Mouse (Mus musculus): Measurements from ENCODE around the gene Chil1. TPM values are rescaled to one million over a fixed set of nuclear protein-coding genes. Genes with fewer than 3 reads are reported as not detected.

Chil1 gene
- polyA plus RNA-seq, 1 experiment from 2014 or later, result 3.9 TPM

DNA sequence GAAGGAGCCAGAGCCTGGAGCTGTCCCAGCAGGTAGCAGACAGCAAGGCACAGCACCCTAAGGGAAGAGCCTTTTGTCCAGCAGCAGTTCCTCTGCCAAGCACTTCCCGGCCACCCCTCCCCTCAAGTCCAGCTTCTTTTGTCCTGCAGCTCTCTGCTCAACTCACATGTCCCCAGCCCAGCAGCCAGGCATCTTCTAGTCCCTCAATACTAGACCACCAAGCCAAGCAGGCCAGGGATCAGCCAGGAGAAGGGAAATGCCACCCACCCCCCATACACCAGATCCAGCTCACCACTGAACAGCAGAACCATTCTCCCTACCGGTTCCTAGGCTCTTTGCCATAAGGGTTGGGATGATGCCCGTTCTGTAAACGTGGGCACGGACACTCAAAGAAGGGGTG is 37.6 kb downstream of the Chil1 start:
- Histone ChIP-seq H3K27me3 (replicated peaks; ENCODE audit: control insufficient read depth, insufficient read depth, low read length) (no peaks in the 10 kb centered on the region), H3K36me3 (ENCODE audit: control insufficient read depth, insufficient read depth, low read length) (no peaks in the 10 kb centered on the region), H3K4me1 (ENCODE audit: control insufficient read depth, insufficient read depth, low read depth, low read length) (peaks cover 11% of the 10 kb centered on the region), H3K27ac (ENCODE audit: low read depth, low read length) (no peak overlapping the region), H3K4me3 (ENCODE audit: low read length) (no peak overlapping the region), H3K9me3 (ENCODE audit: control insufficient read depth, low read length) (no peaks in the 10 kb centered on the region), H3K9ac (ENCODE audit: low read depth, low read length) (no peak overlapping the region), H3K4me2 (ENCODE audit: low read length) (no peak overlapping the region)
- WGBS, result 65% methylated on average over 5 of the region's 5 CpGs
- ATAC-seq, result peak; percentile 70

- 96% methylated on average over 1 of the region's 1 CpGs for WGBS
- Histone ChIP-seq H3K27me3 (replicated peaks; ENCODE audit: control insufficient read depth, insufficient read depth, low read length) (no peaks in the 10 kb centered on the region), H3K4me2 (ENCODE audit: low read length) (no peak overlapping the region)
Observed at GRCm38 (mm10) chr1:134221172-134221571, 39.2 kb downstream of the Chil1 start.

DNA sequence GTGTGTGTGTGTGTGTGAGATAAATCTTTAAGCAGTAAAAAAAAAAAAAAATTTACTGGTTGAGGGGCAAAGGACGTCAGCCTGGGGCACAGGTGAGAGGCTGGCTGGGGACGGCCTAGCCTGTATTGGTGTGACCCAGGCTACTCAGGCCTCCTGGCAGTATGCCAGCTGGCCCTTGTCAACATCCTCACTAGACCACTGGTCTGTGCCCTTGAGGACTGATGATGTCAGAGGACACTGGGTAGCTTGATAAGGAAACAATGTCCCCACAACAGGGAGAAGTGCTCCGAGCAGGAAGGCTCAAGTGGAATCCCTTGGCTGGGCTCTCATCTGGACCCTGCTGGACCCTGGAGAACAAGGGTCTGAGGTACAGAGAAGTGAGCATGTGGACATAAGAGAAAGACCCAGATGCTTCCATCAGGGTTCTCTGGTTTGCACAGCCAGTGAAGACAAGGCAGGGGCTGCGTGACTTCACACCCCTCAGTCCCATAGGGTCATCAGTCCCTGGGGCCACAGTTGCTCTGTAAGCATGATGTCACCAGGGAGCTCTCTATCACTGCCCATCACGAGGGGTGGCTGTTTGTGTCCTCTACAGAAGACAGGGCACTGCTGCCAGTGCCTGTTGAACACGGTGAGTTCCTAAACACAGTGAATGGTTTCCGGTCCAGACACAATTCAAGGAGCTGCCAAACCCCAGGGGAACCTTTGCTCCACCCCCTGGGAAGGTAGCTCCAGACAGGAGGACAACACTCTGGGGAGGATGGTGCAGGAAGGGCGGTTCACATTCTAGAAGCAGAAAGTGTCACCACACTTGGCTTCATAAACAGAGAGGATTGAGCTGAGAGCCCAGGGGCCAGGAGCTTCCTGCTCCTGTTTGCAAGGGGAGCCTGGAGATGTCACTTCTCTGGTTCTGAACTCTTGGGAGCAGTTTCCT is 40.4 kb downstream of the Chil1 start:
- no peaks in the 10 kb centered on the region for H3K27me3 ChIP-seq (replicated peaks; ENCODE audit: control insufficient read depth, insufficient read depth, low read length)
- ATAC-seq, result no peak
- H3K27ac ChIP-seq (ENCODE audit: low read depth, low read length), result no peak overlapping the region
- 62% methylated on average over 8 of the region's 8 CpGs for WGBS
- H3K36me3 ChIP-seq (ENCODE audit: control insufficient read depth, insufficient read depth, low read length), result no peaks in the 10 kb centered on the region
- H3K4me2 ChIP-seq (ENCODE audit: low read length), result no peak overlapping the region
- H3K9me3 ChIP-seq (ENCODE audit: control insufficient read depth, low read length), result no peaks in the 10 kb centered on the region
- no peak overlapping the region for H3K9ac ChIP-seq (ENCODE audit: low read depth, low read length)
- H3K4me3 ChIP-seq (ENCODE audit: low read length), result no peak overlapping the region
- H3K4me1 ChIP-seq (ENCODE audit: control insufficient read depth, insufficient read depth, low read depth, low read length), result no peaks in the 10 kb centered on the region

More at GRCm38 (mm10) chr1:134221172-134221571, 39.2 kb downstream of the Chil1 start:
- Histone ChIP-seq H3K4me1 (ENCODE audit: control insufficient read depth, insufficient read depth, low read depth, low read length) (peaks cover 4% of the 10 kb centered on the region; the same call in 1 of the 2 replicates), H3K36me3 (ENCODE audit: control insufficient read depth, insufficient read depth, low read length) (no peaks in the 10 kb centered on the region), H3K9ac (ENCODE audit: low read depth, low read length) (no peak overlapping the region), H3K27ac (ENCODE audit: low read depth, low read length) (no peak overlapping the region), H3K9me3 (ENCODE audit: control insufficient read depth, low read length) (no peaks in the 10 kb centered on the region), H3K4me3 (ENCODE audit: low read length) (no peak overlapping the region)
- no peak for ATAC-seq

GRCm38 (mm10) chr1:134224649-134225227 is 42.8 kb downstream of the Chil1 start:
- no peak for ATAC-seq
- H3K36me3 ChIP-seq (ENCODE audit: control insufficient read depth, insufficient read depth, low read length), result no peaks in the 10 kb centered on the region
- H3K4me1 ChIP-seq (ENCODE audit: control insufficient read depth, insufficient read depth, low read depth, low read length), result no peaks in the 10 kb centered on the region
- no peak overlapping the region for H3K4me3 ChIP-seq (ENCODE audit: low read length)
- no peak overlapping the region for H3K9ac ChIP-seq (ENCODE audit: low read depth, low read length)
- WGBS, result 89% methylated on average over 12 of the region's 12 CpGs
- H3K9me3 ChIP-seq (ENCODE audit: control insufficient read depth, low read length), result no peaks in the 10 kb centered on the region
- no peak overlapping the region for H3K4me2 ChIP-seq (ENCODE audit: low read length)
- H3K27me3 ChIP-seq (replicated peaks; ENCODE audit: control insufficient read depth, insufficient read depth, low read length), result no peaks in the 10 kb centered on the region
- no peak overlapping the region for H3K27ac ChIP-seq (ENCODE audit: low read depth, low read length)

DNA sequence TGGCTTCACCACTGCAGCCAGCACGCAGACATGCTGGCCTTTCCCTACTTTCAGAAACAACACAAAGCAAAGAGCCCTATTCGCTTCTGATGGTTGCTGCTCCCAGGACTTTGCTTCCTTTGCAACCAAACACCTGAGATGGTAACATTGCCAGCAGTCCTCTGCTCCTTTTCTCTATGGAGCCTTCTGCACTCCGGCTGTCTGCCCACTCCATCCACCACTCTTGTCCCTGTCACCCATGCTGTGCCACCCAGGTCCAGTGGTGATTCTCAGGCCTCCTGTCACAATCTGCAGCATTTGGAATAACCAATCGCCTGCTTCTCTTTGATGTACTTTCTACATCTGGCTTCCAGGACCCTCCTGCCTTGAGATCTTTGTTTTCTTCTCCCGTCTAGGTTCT is 43.4 kb downstream of the Chil1 start:
- H3K27ac ChIP-seq (ENCODE audit: low read depth, low read length), result no peak overlapping the region
- H3K9me3 ChIP-seq (ENCODE audit: control insufficient read depth, low read length), result no peaks in the 10 kb centered on the region
- WGBS, result 92% methylated on average over 5 of the region's 5 CpGs
- H3K27me3 ChIP-seq (replicated peaks; ENCODE audit: control insufficient read depth, insufficient read depth, low read length), result no peaks in the 10 kb centered on the region
- no peak for ATAC-seq
- H3K4me2 ChIP-seq (ENCODE audit: low read length), result no peak overlapping the region
- no peaks in the 10 kb centered on the region for H3K4me1 ChIP-seq (ENCODE audit: control insufficient read depth, insufficient read depth, low read depth, low read length)
- H3K36me3 ChIP-seq (ENCODE audit: control insufficient read depth, insufficient read depth, low read length), result no peaks in the 10 kb centered on the region
- no peak overlapping the region for H3K9ac ChIP-seq (ENCODE audit: low read depth, low read length)
- H3K4me3 ChIP-seq (ENCODE audit: low read length), result no peak overlapping the region

- H3K27ac ChIP-seq (ENCODE audit: low read depth, low read length), result no peak overlapping the region
- H3K27me3 ChIP-seq (replicated peaks; ENCODE audit: control insufficient read depth, insufficient read depth, low read length), result no peaks in the 10 kb centered on the region
- no peak overlapping the region for H3K4me3 ChIP-seq (ENCODE audit: low read length)
- no peak overlapping the region for H3K4me2 ChIP-seq (ENCODE audit: low read length)
- H3K4me1 ChIP-seq (ENCODE audit: control insufficient read depth, insufficient read depth, low read depth, low read length), result no peaks in the 10 kb centered on the region; the same call in 1 of the 2 replicates
- no peaks in the 10 kb centered on the region for H3K36me3 ChIP-seq (ENCODE audit: control insufficient read depth, insufficient read depth, low read length)
- WGBS, result 84% methylated on average over 8 of the region's 8 CpGs
- H3K9ac ChIP-seq (ENCODE audit: low read depth, low read length), result no peak overlapping the region
- no peak for ATAC-seq
- no peaks in the 10 kb centered on the region for H3K9me3 ChIP-seq (ENCODE audit: control insufficient read depth, low read length)
Observed at GRCm38 (mm10) chr1:134226739-134227138, 44.8 kb downstream of the Chil1 start.

- Histone ChIP-seq H3K4me3 (ENCODE audit: low read length) (no peak overlapping the region), H3K4me2 (ENCODE audit: low read length) (no peak overlapping the region), H3K27me3 (replicated peaks; ENCODE audit: control insufficient read depth, insufficient read depth, low read length) (no peaks in the 10 kb centered on the region), H3K27ac (ENCODE audit: low read depth, low read length) (no peak overlapping the region), H3K36me3 (ENCODE audit: control insufficient read depth, insufficient read depth, low read length) (no peaks in the 10 kb centered on the region), H3K9ac (ENCODE audit: low read depth, low read length) (no peak overlapping the region), H3K9me3 (ENCODE audit: control insufficient read depth, low read length) (no peaks in the 10 kb centered on the region), H3K4me1 (ENCODE audit: control insufficient read depth, insufficient read depth, low read depth, low read length) (peaks cover 26% of the 10 kb centered on the region)
- 74% methylated on average over 5 of the region's 5 CpGs for WGBS
- no peak for ATAC-seq
Observed at GRCm38 (mm10) chr1:134229806-134230575, 48.0 kb downstream of the Chil1 start.

GRCm38 (mm10) chr1:134230638-134231228 is 48.8 kb downstream of the Chil1 start:
- no peak overlapping the region for H3K4me2 ChIP-seq (ENCODE audit: low read length)
- no peaks in the 10 kb centered on the region for H3K36me3 ChIP-seq (ENCODE audit: control insufficient read depth, insufficient read depth, low read length)
- no peak overlapping the region for H3K27ac ChIP-seq (ENCODE audit: low read depth, low read length)
- peaks cover 32% of the 10 kb centered on the region for H3K4me1 ChIP-seq (ENCODE audit: control insufficient read depth, insufficient read depth, low read depth, low read length)
- H3K9ac ChIP-seq (ENCODE audit: low read depth, low read length), result no peak overlapping the region
- ATAC-seq, result no peak
- H3K4me3 ChIP-seq (ENCODE audit: low read length), result no peak overlapping the region
- H3K9me3 ChIP-seq (ENCODE audit: control insufficient read depth, low read length), result no peaks in the 10 kb centered on the region
- WGBS, result 87% methylated on average over 10 of the region's 10 CpGs
- no peaks in the 10 kb centered on the region for H3K27me3 ChIP-seq (replicated peaks; ENCODE audit: control insufficient read depth, insufficient read depth, low read length)
